Mouse (Mus musculus): Measurements from ENCODE around the gene Itpr2. TPM values are rescaled to one million over a fixed set of nuclear protein-coding genes. Genes with fewer than 3 reads are reported as not detected.

Gene Itpr2
- polyA plus RNA-seq, 1 experiment from 2014 or later, result 6.0 TPM

DNA sequence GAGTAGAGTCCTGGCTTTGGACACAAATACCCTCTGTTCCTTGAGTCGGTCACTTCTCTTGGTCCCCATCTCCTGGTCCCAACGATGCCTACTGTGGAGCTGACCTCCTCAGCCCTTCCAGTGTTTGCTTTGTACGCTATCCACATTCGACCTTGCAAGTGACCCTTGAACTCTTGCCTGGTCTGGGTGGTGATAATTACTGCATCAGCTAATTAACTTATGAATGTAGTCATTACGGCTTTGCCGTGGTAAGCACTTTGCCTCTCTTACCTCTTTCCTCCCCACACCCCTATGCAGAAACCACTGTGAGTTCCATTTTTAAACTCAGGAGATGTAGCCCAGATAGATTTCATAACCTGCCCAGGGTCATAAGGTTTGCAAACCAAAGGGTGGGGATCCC, 1.8 kb downstream of the Itpr2 start:
- H3K9ac ChIP-seq (ENCODE audit: low read length), result no peak overlapping the region
- no peaks in the 10 kb centered on the region for H3K9me3 ChIP-seq (ENCODE audit: control insufficient read depth, low read length)
- DNase-seq (ENCODE audit: low spot score), result no peak
- 64% methylated on average over 6 of the region's 6 CpGs for WGBS
- H3K4me3 ChIP-seq (ENCODE audit: low read depth, low read length), result no peak overlapping the region
- 0 out of 2 replicates have a peak, but pooled peaks cover 2% of the 10 kb centered on the region for H3K27me3 ChIP-seq (ENCODE audit: control insufficient read depth, insufficient read depth, low read length)
- H3K27ac ChIP-seq (ENCODE audit: low read depth, low read length), result no peak overlapping the region
- H3K36me3 ChIP-seq (ENCODE audit: control insufficient read depth, insufficient read depth, low read length), result no peaks in the 10 kb centered on the region
- H3K4me1 ChIP-seq (ENCODE audit: control insufficient read depth, insufficient read depth, low read length), result peaks cover 7% of the 10 kb centered on the region
- ATAC-seq (ENCODE audit: insufficient read depth, low FRiP score, low TSS enrichment), result no peak
- H3K4me2 ChIP-seq (ENCODE audit: low read depth), result no peak overlapping the region

- H3K27me3 ChIP-seq (ENCODE audit: control insufficient read depth, insufficient read depth, low read length), result 0 out of 2 replicates have a peak, but pooled peaks cover 2% of the 10 kb centered on the region
- DNase-seq (ENCODE audit: low spot score), result no peak
- no peak overlapping the region for H3K4me2 ChIP-seq (ENCODE audit: low read depth)
- no peak overlapping the region for H3K4me3 ChIP-seq (ENCODE audit: low read depth, low read length)
- no peak for ATAC-seq (ENCODE audit: insufficient read depth, low FRiP score, low TSS enrichment)
- H3K9ac ChIP-seq (ENCODE audit: low read length), result no peak overlapping the region
- no peaks in the 10 kb centered on the region for H3K36me3 ChIP-seq (ENCODE audit: control insufficient read depth, insufficient read depth, low read length)
- 79% methylated on average over 4 of the region's 4 CpGs for WGBS
- H3K27ac ChIP-seq (ENCODE audit: low read depth, low read length), result no peak overlapping the region
- H3K4me1 ChIP-seq (ENCODE audit: control insufficient read depth, insufficient read depth, low read length), result peaks cover 7% of the 10 kb centered on the region
- H3K9me3 ChIP-seq (ENCODE audit: control insufficient read depth, low read length), result no peaks in the 10 kb centered on the region
These were observed 2.5 kb downstream of the Itpr2 start for GRCm38 (mm10) chr6:146499566-146499965.

DNA sequence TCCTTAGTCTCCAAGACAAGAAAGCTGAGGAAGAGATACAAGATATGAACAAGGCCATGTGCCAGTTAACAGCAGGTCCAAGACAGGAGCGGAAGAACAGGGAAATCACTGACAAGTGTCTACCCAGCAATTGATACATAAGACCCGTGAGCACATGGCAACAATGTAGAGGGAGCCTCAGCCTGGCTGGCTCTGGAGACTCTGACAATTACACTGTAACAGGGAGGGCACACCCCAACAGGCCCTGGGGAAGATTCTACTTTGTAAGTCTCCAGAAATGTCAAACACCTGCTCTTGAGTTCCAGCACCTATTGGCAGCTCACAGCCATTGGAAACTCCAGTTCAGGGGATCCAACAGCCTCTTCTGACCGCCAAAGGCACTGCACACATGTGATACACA, 3.6 kb downstream of the Itpr2 start:
- Histone ChIP-seq H3K36me3 (ENCODE audit: control insufficient read depth, insufficient read depth, low read length) (no peaks in the 10 kb centered on the region), H3K9me3 (ENCODE audit: control insufficient read depth, low read length) (no peaks in the 10 kb centered on the region), H3K4me3 (ENCODE audit: low read depth, low read length) (no peak overlapping the region), H3K4me1 (ENCODE audit: control insufficient read depth, insufficient read depth, low read length) (peaks cover 7% of the 10 kb centered on the region), H3K9ac (ENCODE audit: low read length) (no peak overlapping the region), H3K27me3 (ENCODE audit: control insufficient read depth, insufficient read depth, low read length) (0 out of 2 replicates have a peak, but pooled peaks cover 2% of the 10 kb centered on the region), H3K4me2 (ENCODE audit: low read depth) (no peak overlapping the region), H3K27ac (ENCODE audit: low read depth, low read length) (no peak overlapping the region)
- ATAC-seq (ENCODE audit: insufficient read depth, low FRiP score, low TSS enrichment) (no peak), DNase-seq (ENCODE audit: low spot score) (no peak)
- 90% methylated on average over 3 of the region's 3 CpGs for WGBS

- WGBS, result 72% methylated on average over 4 of the region's 4 CpGs
- H3K27ac ChIP-seq (ENCODE audit: low read depth, low read length), result no peak overlapping the region
- no peak overlapping the region for H3K4me3 ChIP-seq (ENCODE audit: low read depth, low read length)
- ATAC-seq (ENCODE audit: insufficient read depth, low FRiP score, low TSS enrichment) (no peak), DNase-seq (ENCODE audit: low spot score) (no peak)
- H3K9me3 ChIP-seq (ENCODE audit: control insufficient read depth, low read length), result no peaks in the 10 kb centered on the region
- no peak overlapping the region for H3K9ac ChIP-seq (ENCODE audit: low read length)
- no peaks in the 10 kb centered on the region for H3K36me3 ChIP-seq (ENCODE audit: control insufficient read depth, insufficient read depth, low read length)
- H3K4me1 ChIP-seq (ENCODE audit: control insufficient read depth, insufficient read depth, low read length), result peaks cover 6% of the 10 kb centered on the region
- 0 out of 2 replicates have a peak, but pooled peaks cover under 1% of the 10 kb centered on the region for H3K27me3 ChIP-seq (ENCODE audit: control insufficient read depth, insufficient read depth, low read length)
- H3K4me2 ChIP-seq (ENCODE audit: low read depth), result no peak overlapping the region
These were observed 4.2 kb downstream of the Itpr2 start for GRCm38 (mm10) chr6:146497866-146498265.

DNA sequence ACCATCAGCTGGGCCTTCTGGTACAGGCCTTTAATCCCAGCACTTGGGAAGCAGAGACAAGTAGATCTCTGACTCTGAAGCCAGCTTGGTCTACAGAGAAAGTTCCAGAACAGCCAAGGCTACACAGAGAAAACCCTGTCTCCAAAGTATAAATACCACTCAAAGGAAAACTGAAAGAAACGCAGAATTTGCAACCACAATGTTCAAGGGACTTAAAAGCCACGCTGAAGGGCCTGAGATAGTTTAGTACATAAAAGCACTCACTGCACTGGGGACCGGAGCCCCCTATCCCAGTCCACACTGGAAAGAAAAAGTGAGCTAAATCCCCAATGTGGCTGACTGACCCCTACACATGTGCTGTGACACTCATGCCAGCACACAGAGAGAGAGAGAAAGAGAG, 4.6 kb downstream of the Itpr2 start:
- ATAC-seq (ENCODE audit: insufficient read depth, low FRiP score, low TSS enrichment) (no peak), DNase-seq (ENCODE audit: low spot score) (no peak)
- H3K36me3 ChIP-seq (ENCODE audit: control insufficient read depth, insufficient read depth, low read length), result no peaks in the 10 kb centered on the region
- H3K9ac ChIP-seq (ENCODE audit: low read length), result no peak overlapping the region
- no peaks in the 10 kb centered on the region for H3K27me3 ChIP-seq (ENCODE audit: control insufficient read depth, insufficient read depth, low read length)
- H3K4me2 ChIP-seq (ENCODE audit: low read depth), result no peak overlapping the region
- H3K4me1 ChIP-seq (ENCODE audit: control insufficient read depth, insufficient read depth, low read length), result 0 out of 2 replicates have a peak, but pooled peaks cover 2% of the 10 kb centered on the region
- H3K27ac ChIP-seq (ENCODE audit: low read depth, low read length), result no peak overlapping the region
- H3K9me3 ChIP-seq (ENCODE audit: control insufficient read depth, low read length), result no peaks in the 10 kb centered on the region
- H3K4me3 ChIP-seq (ENCODE audit: low read depth, low read length), result no peak overlapping the region
- WGBS, result 84% methylated on average over 3 of the region's 3 CpGs

DNA sequence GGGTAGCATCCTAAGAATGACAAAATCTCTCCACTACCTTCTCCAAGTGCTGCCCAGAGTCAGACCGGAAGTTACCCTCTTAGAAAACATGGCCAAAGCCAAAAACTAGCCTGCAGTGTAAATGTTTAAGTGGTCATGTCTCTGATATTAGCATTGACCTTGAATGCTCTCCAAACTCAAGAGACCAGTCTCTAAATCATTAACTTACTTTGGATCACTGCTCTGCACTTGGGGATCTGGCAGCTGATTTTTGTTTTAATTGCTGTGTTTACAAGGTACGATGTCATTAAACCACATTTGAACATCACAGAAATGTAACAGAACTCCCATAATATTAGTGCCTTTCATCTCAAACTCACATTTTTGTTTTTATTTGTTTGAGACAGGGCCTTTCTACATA, 10.3 kb downstream of the Itpr2 start:
- Histone ChIP-seq H3K9me3 (ENCODE audit: control insufficient read depth, low read length) (no peaks in the 10 kb centered on the region), H3K9ac (ENCODE audit: low read length) (no peak overlapping the region), H3K36me3 (ENCODE audit: control insufficient read depth, insufficient read depth, low read length) (no peaks in the 10 kb centered on the region), H3K27me3 (ENCODE audit: control insufficient read depth, insufficient read depth, low read length) (no peaks in the 10 kb centered on the region), H3K27ac (ENCODE audit: low read depth, low read length) (no peak overlapping the region), H3K4me2 (ENCODE audit: low read depth) (no peak overlapping the region), H3K4me1 (ENCODE audit: control insufficient read depth, insufficient read depth, low read length) (no peaks in the 10 kb centered on the region), H3K4me3 (ENCODE audit: low read depth, low read length) (no peak overlapping the region)
- DNase-seq (ENCODE audit: low spot score) (no peak), ATAC-seq (ENCODE audit: insufficient read depth, low FRiP score, low TSS enrichment) (no peak)
- WGBS, result 93% methylated on average over 2 of the region's 2 CpGs

GRCm38 (mm10) chr6:146490416-146490960, 11.5 kb downstream of the Itpr2 start:
- no peak overlapping the region for H3K4me2 ChIP-seq (ENCODE audit: low read depth)
- no peak overlapping the region for H3K9ac ChIP-seq (ENCODE audit: low read length)
- H3K27ac ChIP-seq (ENCODE audit: low read depth, low read length), result no peak overlapping the region
- no peaks in the 10 kb centered on the region for H3K27me3 ChIP-seq (ENCODE audit: control insufficient read depth, insufficient read depth, low read length)
- no peak overlapping the region for H3K4me3 ChIP-seq (ENCODE audit: low read depth, low read length)
- ATAC-seq (ENCODE audit: insufficient read depth, low FRiP score, low TSS enrichment) (no peak), DNase-seq (ENCODE audit: low spot score) (no peak)
- no peaks in the 10 kb centered on the region for H3K36me3 ChIP-seq (ENCODE audit: control insufficient read depth, insufficient read depth, low read length)
- no peaks in the 10 kb centered on the region for H3K9me3 ChIP-seq (ENCODE audit: control insufficient read depth, low read length)
- 82% methylated on average over 9 of the region's 9 CpGs for WGBS
- no peaks in the 10 kb centered on the region for H3K4me1 ChIP-seq (ENCODE audit: control insufficient read depth, insufficient read depth, low read length)

- Histone ChIP-seq H3K27ac (ENCODE audit: low read depth, low read length) (no peak overlapping the region), H3K4me1 (ENCODE audit: control insufficient read depth, insufficient read depth, low read length) (no peaks in the 10 kb centered on the region), H3K4me3 (ENCODE audit: low read depth, low read length) (no peak overlapping the region), H3K36me3 (ENCODE audit: control insufficient read depth, insufficient read depth, low read length) (no peaks in the 10 kb centered on the region), H3K9me3 (ENCODE audit: control insufficient read depth, low read length) (no peaks in the 10 kb centered on the region), H3K4me2 (ENCODE audit: low read depth) (no peak overlapping the region), H3K9ac (ENCODE audit: low read length) (no peak overlapping the region), H3K27me3 (ENCODE audit: control insufficient read depth, insufficient read depth, low read length) (no peaks in the 10 kb centered on the region)
- ATAC-seq (ENCODE audit: insufficient read depth, low FRiP score, low TSS enrichment) (no peak), DNase-seq (ENCODE audit: low spot score) (no peak)
- 86% methylated on average over 6 of the region's 6 CpGs for WGBS
These were observed 12.2 kb downstream of the Itpr2 start for GRCm38 (mm10) chr6:146489841-146490240.

- Histone ChIP-seq H3K36me3 (ENCODE audit: control insufficient read depth, insufficient read depth, low read length) (no peaks in the 10 kb centered on the region), H3K27ac (ENCODE audit: low read depth, low read length) (no peak overlapping the region), H3K9me3 (ENCODE audit: control insufficient read depth, low read length) (no peaks in the 10 kb centered on the region), H3K9ac (ENCODE audit: low read length) (no peak overlapping the region), H3K4me3 (ENCODE audit: low read depth, low read length) (no peak overlapping the region), H3K4me2 (ENCODE audit: low read depth) (no peak overlapping the region), H3K4me1 (ENCODE audit: control insufficient read depth, insufficient read depth, low read length) (no peaks in the 10 kb centered on the region), H3K27me3 (ENCODE audit: control insufficient read depth, insufficient read depth, low read length) (no peaks in the 10 kb centered on the region)
- ATAC-seq (ENCODE audit: insufficient read depth, low FRiP score, low TSS enrichment), result no peak
- 94% methylated on average over 3 of the region's 3 CpGs for WGBS
- DNase-seq (ENCODE audit: low spot score), result no peak
These were observed 13.3 kb downstream of the Itpr2 start for GRCm38 (mm10) chr6:146488749-146489148.
